Mouse (Mus musculus) right cerebral cortex, adult 2 months (tissue): ENCODE results near the gene Triobp.
A peak's percentile ranks its signal among the peaks of the same experiment; 100 is the strongest.

Experiments
- DNase-seq, 2 experiments: peaks; one replicate each; pipeline ENCODE4 v3.0.0; 2021 to 2022; ENCODE audit warnings: low spot score in 2 of 2

Gene Triobp

GRCm38 (mm10) chr15:78926021-78926919 is 21.3 kb upstream of the Triobp start, which contains the start of gene Lgals1:
Gene Lgals1 (plus strand): TSS chr15:78926725.
- peak; percentile 37 to 47 for DNase-seq

GRCm38 (mm10) chr15:78927021-78927787 is 20.3 kb upstream of the Triobp start:
- no peak for DNase-seq

- DNase-seq = peak; percentile 60 to 64
Measured at GRCm38 (mm10) chr15:78927788-78928457, 19.6 kb upstream of the Triobp start.

- DNase-seq = no peak
Measured at GRCm38 (mm10) chr15:78928539-78928938, 19.0 kb upstream of the Triobp start.

- DNase-seq = no peak
Measured at GRCm38 (mm10) chr15:78930192-78930706, 17.3 kb upstream of the Triobp start.

- no peak for DNase-seq
Measured at GRCm38 (mm10) chr15:78930801-78931426, 16.6 kb upstream of the Triobp start.

GRCm38 (mm10) chr15:78931577-78931976 is 15.9 kb upstream of the Triobp start:
- no peak for DNase-seq

- peak; percentile 89 to 93 for DNase-seq
Measured at GRCm38 (mm10) chr15:78934784-78935320, 12.7 kb upstream of the Triobp start, which contains the start of gene Nol12. Gene Nol12 (plus strand): TSS chr15:78934933.

- no peak for DNase-seq
Measured at GRCm38 (mm10) chr15:78936403-78936802, 11.1 kb upstream of the Triobp start.

GRCm38 (mm10) chr15:78937311-78937710 is 10.2 kb upstream of the Triobp start:
- DNase-seq = no peak

- DNase-seq = no peak
Measured at GRCm38 (mm10) chr15:78937963-78938362, 9.6 kb upstream of the Triobp start.

- DNase-seq = no peak
Measured at GRCm38 (mm10) chr15:78940325-78940724, 7.2 kb upstream of the Triobp start.

GRCm38 (mm10) chr15:78942663-78943062 is 4.9 kb upstream of the Triobp start:
- DNase-seq = peak; percentile 84 to 86

- no peak for DNase-seq
Measured at GRCm38 (mm10) chr15:78946232-78946631, 1.3 kb upstream of the Triobp start.

GRCm38 (mm10) chr15:78948152-78948725 is 715 bp downstream of the Triobp start:
- no peak for DNase-seq

- no peak for DNase-seq
Measured at GRCm38 (mm10) chr15:78948883-78949282, 1.4 kb downstream of the Triobp start.

- DNase-seq = no peak
Measured at GRCm38 (mm10) chr15:78955663-78956062, 8.1 kb downstream of the Triobp start.

- DNase-seq = no peak
Measured at GRCm38 (mm10) chr15:78956351-78956750, 8.8 kb downstream of the Triobp start.

- DNase-seq = no peak
Measured at GRCm38 (mm10) chr15:78957021-78957420, 9.5 kb downstream of the Triobp start.

- no peak for DNase-seq
Measured at GRCm38 (mm10) chr15:78959537-78959936, 12.0 kb downstream of the Triobp start.

- no peak for DNase-seq
Measured at GRCm38 (mm10) chr15:78960088-78960487, 12.6 kb downstream of the Triobp start.
